Mouse (Mus musculus) liver, embryonic 14.5 days (tissue): ENCODE measurements at regions not wholly inside any gene's neighbourhood (a gene's known extent, or its start where the extent isn't known, plus 50 kb on each side); places are given as distances from the start of the nearest gene placed in this dataset.

Experiments used
- CTCF ChIP-seq: IDR thresholded peaks from 2 replicates; pipeline ENCODE4 v1.5.1; 2016; ENCODE audit warnings: antibody characterized with exemption, low read depth, control low read depth
- EP300 ChIP-seq: IDR thresholded peaks from 2 replicates; pipeline ENCODE4 v1.6.1; 2016; ENCODE audit warnings: antibody characterized with exemption, low read depth

DNA sequence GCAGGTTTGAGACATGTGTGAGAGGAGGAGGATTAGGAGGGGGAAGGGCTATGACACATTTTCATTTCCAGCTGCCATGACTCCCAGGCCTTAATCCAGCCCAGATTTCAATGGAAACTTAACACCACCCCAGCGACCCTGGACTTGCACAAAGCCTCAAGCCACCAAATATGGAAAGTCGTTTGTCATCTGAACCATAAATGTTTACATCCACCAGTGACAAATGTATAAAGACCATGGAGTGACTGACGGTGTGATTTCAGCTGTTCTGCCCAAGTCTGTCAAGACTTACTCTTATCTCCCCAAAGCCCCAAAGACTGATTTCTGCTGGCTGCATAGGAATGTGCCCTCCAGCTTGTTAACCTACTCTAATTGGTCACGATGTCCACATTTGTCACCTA, 855.2 kb downstream of the Ttll7 start:
- TF ChIP-seq CTCF (no peak), EP300 (no peak)
